In the genomic region with DNA sequence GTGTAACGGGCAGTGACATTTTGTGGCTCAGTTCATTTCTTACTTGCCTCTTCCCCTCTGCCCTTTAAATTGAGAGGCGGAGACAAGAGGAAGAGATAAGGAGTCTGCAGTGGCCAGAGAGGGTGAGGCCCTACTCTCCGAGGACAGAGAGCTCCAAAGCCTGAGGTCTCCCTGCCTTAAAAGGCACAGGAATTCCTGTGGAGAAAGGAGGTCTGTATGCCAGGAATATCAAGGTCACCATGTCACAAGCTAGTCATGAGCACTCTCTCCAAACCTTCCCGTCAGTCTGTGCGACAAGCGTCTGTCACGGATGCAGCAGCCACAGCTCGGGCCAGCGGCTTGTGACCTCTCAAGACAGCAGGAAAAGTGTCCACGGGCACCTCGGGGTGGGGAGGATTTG, we compare ENCODE assay signal across 12 mouse cellular contexts. TPM values are rescaled to one million over a fixed set of nuclear protein-coding genes. Genes with fewer than 3 reads are reported as not detected.
DNase-seq lines count a peak whose midpoint lies in the region; ATAC-seq and TF ChIP-seq lines count a peak whose summit lies in the region.
"Had no signal": no experiment of that assay in that cellular context is flagged by ENCODE, and none has a peak within 500 bp of the region (broad histone marks: within the 10 kb centered on the region; RNA-seq: fewer than 3 reads in every experiment).

No protein-coding gene starts in this region.

- no peaks in the 10 kb centered on the region for H3K27me3 ChIP-seq in kidney, adult 2 months (replicated peaks; ENCODE audit: control insufficient read depth, insufficient read depth, low read length)
- no peaks in the 10 kb centered on the region for H3K27me3 ChIP-seq in heart, embryonic 13.5 days (replicated peaks)
- H3K27me3 ChIP-seq in liver, embryonic 13.5 days = no peaks in the 10 kb centered on the region
- no peaks in the 10 kb centered on the region for H3K27me3 ChIP-seq in midbrain, embryonic 13.5 days
- H3K27me3 ChIP-seq: embryonic facial prominence, embryonic 12.5 days had no signal

- peak; percentile 33 for DNase-seq in kidney, adult 2 months
- DNase-seq in kidney, postnatal 14 days = no peak
- peak; percentile 55 for DNase-seq in adrenal gland, postnatal 10 days
- DNase-seq in liver, embryonic 13.5 days = no peak
- no peak for DNase-seq in retina, embryonic 14.5 days (ENCODE audit: low spot score)
- DNase-seq in embryo, embryonic 10.5 days (ENCODE audit: low spot score) = no peak
- DNase-seq: kidney, postnatal 4 days had no signal

- no peak overlapping the region for H3K4me2 ChIP-seq in heart, embryonic 13.5 days
- H3K4me2 ChIP-seq in liver, embryonic 13.5 days = peak overlapping the region; percentile 43
- H3K4me2 ChIP-seq in midbrain, embryonic 13.5 days (replicated peaks) = no peak overlapping the region
- H3K4me2 ChIP-seq: embryonic facial prominence, embryonic 12.5 days; hindbrain, embryonic 14.5 days had no signal

- 43% methylated on average over 11 of the region's 11 CpGs for WGBS in kidney, adult 2 months
- 13% methylated on average over 11 of the region's 11 CpGs for WGBS in heart, embryonic 13.5 days
- WGBS in liver, embryonic 13.5 days (ENCODE audit: insufficient replicate concordance) = 22% methylated on average over 11 of the region's 11 CpGs
- 68% methylated on average over 11 of the region's 11 CpGs for WGBS in midbrain, embryonic 13.5 days

- H3K27ac ChIP-seq in kidney, adult 2 months (ENCODE audit: insufficient read depth, low read depth, low read length) = no peak overlapping the region
- peak overlapping the region; percentile 98 for H3K27ac ChIP-seq in heart, embryonic 13.5 days (replicated peaks)
- H3K27ac ChIP-seq in liver, embryonic 13.5 days = peak overlapping the region; percentile 34; the same call in 1 of the 2 replicates
- H3K27ac ChIP-seq in midbrain, embryonic 13.5 days = no peak overlapping the region
- H3K27ac ChIP-seq: embryonic facial prominence, embryonic 12.5 days; hindbrain, embryonic 14.5 days had no signal

- peak; percentile 59 for ATAC-seq in heart, embryonic 13.5 days (ENCODE audit: extremely low read depth, insufficient number of reproducible peaks, low FRiP score, low TSS enrichment)
- ATAC-seq in liver, embryonic 13.5 days (ENCODE audit: low read depth) = peak; percentile 51
- ATAC-seq in midbrain, embryonic 13.5 days = no peak

- no peaks in the 10 kb centered on the region for H3K4me1 ChIP-seq in kidney, adult 2 months (ENCODE audit: control insufficient read depth, insufficient read depth, low read length)
- H3K4me1 ChIP-seq in heart, embryonic 13.5 days = peaks cover 59% of the 10 kb centered on the region
- H3K4me1 ChIP-seq in liver, embryonic 13.5 days (replicated peaks) = peaks cover 42% of the 10 kb centered on the region
- peaks cover 19% of the 10 kb centered on the region for H3K4me1 ChIP-seq in midbrain, embryonic 13.5 days (replicated peaks)

- TF ChIP-seq CTCF in kidney, adult 2 months (conservative IDR thresholded peaks at IDR 0.05; ENCODE audit: insufficient read depth, insufficient read length, low read depth, low read length) = no peak

- H3K9me3 ChIP-seq in heart, embryonic 13.5 days = no peaks in the 10 kb centered on the region
- H3K9me3 ChIP-seq in liver, embryonic 13.5 days (replicated peaks) = no peaks in the 10 kb centered on the region
- no peaks in the 10 kb centered on the region for H3K9me3 ChIP-seq in midbrain, embryonic 13.5 days
- H3K9me3 ChIP-seq: embryonic facial prominence, embryonic 12.5 days had no signal

- H3K4me3 ChIP-seq in kidney, adult 2 months (ENCODE audit: insufficient read depth, low read depth, low read length) = no peak overlapping the region
- H3K4me3 ChIP-seq in heart, embryonic 13.5 days = no peak overlapping the region
- no peak overlapping the region for H3K4me3 ChIP-seq in liver, embryonic 13.5 days (replicated peaks)
- H3K4me3 ChIP-seq in midbrain, embryonic 13.5 days (replicated peaks) = no peak overlapping the region
- H3K4me3 ChIP-seq: embryonic facial prominence, embryonic 12.5 days had no signal

- H3K36me3 ChIP-seq in kidney, adult 2 months (ENCODE audit: control insufficient read depth, insufficient read depth, low read length) = no peaks in the 10 kb centered on the region
- H3K36me3 ChIP-seq in heart, embryonic 13.5 days = no peaks in the 10 kb centered on the region
- H3K36me3 ChIP-seq in liver, embryonic 13.5 days = no peaks in the 10 kb centered on the region
- H3K36me3 ChIP-seq in midbrain, embryonic 13.5 days = no peaks in the 10 kb centered on the region
- H3K36me3 ChIP-seq: embryonic facial prominence, embryonic 12.5 days had no signal

- no peak for TF ChIP-seq POLR2A in kidney, adult 2 months (IDR thresholded peaks at IDR 0.05; ENCODE audit: low read depth, low read length)

- H3K9ac ChIP-seq in heart, embryonic 13.5 days = peak overlapping the region; percentile 58; the same call in 1 of the 2 replicates
- H3K9ac ChIP-seq in liver, embryonic 13.5 days = peak overlapping the region; percentile 47; the same call in 1 of the 2 replicates
- no peak overlapping the region for H3K9ac ChIP-seq in midbrain, embryonic 13.5 days (replicated peaks)
- H3K9ac ChIP-seq: embryonic facial prominence, embryonic 12.5 days; hindbrain, embryonic 14.5 days had no signal

RNA-seq across cellular contexts. Expression of a gene that starts 14.1 kb away (rescaled TPM):
- 34.3 and 37.4 TPM in 2 replicates for polyA plus RNA-seq in kidney, adult 2 months (2012; rRNA removed)
- not detected for total RNA-seq in adrenal gland, postnatal 10 days (2021)
- 105 and 125 TPM in 2 replicates for polyA plus RNA-seq in heart, embryonic 13.5 days (2015; fragmentation: Nextera tagmentation; extraction: Ambion mirVana)
- polyA plus RNA-seq in liver, embryonic 13.5 days (2015; fragmentation: Nextera tagmentation; extraction: Ambion mirVana) = 0.13 and 0.17 TPM in 2 replicates
- polyA plus RNA-seq in midbrain, embryonic 13.5 days (2015; fragmentation: Nextera tagmentation; extraction: Ambion mirVana) = 0.12 TPM in 1 of 2 replicates, not detected in the other

RNA-seq across cellular contexts. Expression of a gene that starts 23.9 kb away (rescaled TPM):
- polyA plus RNA-seq in kidney, adult 2 months (2012; rRNA removed) = 0.56 and 0.74 TPM in 2 replicates
- total RNA-seq in adrenal gland, postnatal 10 days (2021) = not detected
- polyA plus RNA-seq in heart, embryonic 13.5 days (2015; fragmentation: Nextera tagmentation; extraction: Ambion mirVana) = not detected in 2 replicates
- not detected in 2 replicates for polyA plus RNA-seq in liver, embryonic 13.5 days (2015; fragmentation: Nextera tagmentation; extraction: Ambion mirVana)
- polyA plus RNA-seq in midbrain, embryonic 13.5 days (2015; fragmentation: Nextera tagmentation; extraction: Ambion mirVana) = not detected in 2 replicates
- polyA plus RNA-seq: embryonic facial prominence, embryonic 12.5 days; limb, embryonic 14.5 days had no signal

RNA-seq across cellular contexts. Expression of a gene that starts 44.1 kb away (rescaled TPM):
- polyA plus RNA-seq in kidney, adult 2 months (2012; rRNA removed) = 30.4 and 32.6 TPM in 2 replicates
- 10 to 100 TPM; 50.7 to 53.0 TPM for total RNA-seq in adrenal gland, postnatal 10 days (2021)
- 101 and 111 TPM in 2 replicates for polyA plus RNA-seq in heart, embryonic 13.5 days (2015; fragmentation: Nextera tagmentation; extraction: Ambion mirVana)
- 65.6 and 74.9 TPM in 2 replicates for polyA plus RNA-seq in liver, embryonic 13.5 days (2015; fragmentation: Nextera tagmentation; extraction: Ambion mirVana)
- polyA plus RNA-seq in midbrain, embryonic 13.5 days (2015; fragmentation: Nextera tagmentation; extraction: Ambion mirVana) = 94.2 and 109 TPM in 2 replicates

RNA-seq across cellular contexts. Expression of a gene that starts 53.0 kb away (rescaled TPM):
- not detected in 2 replicates for polyA plus RNA-seq in kidney, adult 2 months (2012; rRNA removed)
- not detected for total RNA-seq in adrenal gland, postnatal 10 days (2021)
- polyA plus RNA-seq in heart, embryonic 13.5 days (2015; fragmentation: Nextera tagmentation; extraction: Ambion mirVana) = 1.2 and 1.3 TPM in 2 replicates
- polyA plus RNA-seq in liver, embryonic 13.5 days (2015; fragmentation: Nextera tagmentation; extraction: Ambion mirVana) = 0.06 TPM in 1 of 2 replicates, not detected in the other
- polyA plus RNA-seq in midbrain, embryonic 13.5 days (2015; fragmentation: Nextera tagmentation; extraction: Ambion mirVana) = 2.2 and 5.3 TPM in 2 replicates

Comparison
In these comparisons a context has a peak if more than half of its experiments do, and no peak if none do; other contexts are left out.
1. DNase-seq: peak in kidney, adult 2 months (single experiment) and adrenal gland, postnatal 10 days (single experiment); none in kidney, postnatal 14 days (single experiment), liver, embryonic 13.5 days (single experiment), retina, embryonic 14.5 days (single experiment) and embryo, embryonic 10.5 days (single experiment).
2. H3K27ac ChIP-seq: peak in heart, embryonic 13.5 days (single experiment) and liver, embryonic 13.5 days (single experiment); none in kidney, adult 2 months (single experiment) and midbrain, embryonic 13.5 days (single experiment).
3. RNA of a gene that starts 14.1 kb away (polyA plus RNA-seq): 105 to 125 TPM in heart, embryonic 13.5 days and 34.3 to 37.4 TPM in kidney, adult 2 months; 0.13 to 0.17 TPM in liver, embryonic 13.5 days and 0.12 TPM in midbrain, embryonic 13.5 days; every median in the first group is over 10 times any median in the second.